Mouse (Mus musculus): ENCODE measurements around the gene Dlk1.

The Dlk1 gene

DNA sequence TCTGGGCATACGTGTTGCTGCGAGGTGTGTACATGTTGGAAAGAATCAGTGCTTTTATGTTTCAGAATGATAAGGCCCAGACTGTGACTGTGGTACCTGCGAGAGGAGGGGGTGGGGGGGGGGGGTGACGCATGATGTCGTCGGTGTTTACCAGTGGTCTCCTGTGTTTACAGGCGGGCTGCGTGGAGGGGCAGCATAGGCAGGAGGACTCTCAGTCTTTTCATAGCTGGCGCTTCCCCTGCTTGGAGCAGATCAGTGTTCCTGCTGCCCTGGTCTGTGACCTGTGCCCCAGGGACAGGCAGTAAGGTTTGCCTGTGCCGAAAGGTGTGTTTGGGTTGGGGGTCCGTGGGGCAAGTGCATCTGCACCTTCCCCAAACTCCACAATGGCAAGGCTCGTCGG is at the start of gene Dlk1:
TSS of gene Dlk1 (plus strand) at position 232 of the 400 bp plus-strand sequence.
- no peak for DNase-seq

DNA sequence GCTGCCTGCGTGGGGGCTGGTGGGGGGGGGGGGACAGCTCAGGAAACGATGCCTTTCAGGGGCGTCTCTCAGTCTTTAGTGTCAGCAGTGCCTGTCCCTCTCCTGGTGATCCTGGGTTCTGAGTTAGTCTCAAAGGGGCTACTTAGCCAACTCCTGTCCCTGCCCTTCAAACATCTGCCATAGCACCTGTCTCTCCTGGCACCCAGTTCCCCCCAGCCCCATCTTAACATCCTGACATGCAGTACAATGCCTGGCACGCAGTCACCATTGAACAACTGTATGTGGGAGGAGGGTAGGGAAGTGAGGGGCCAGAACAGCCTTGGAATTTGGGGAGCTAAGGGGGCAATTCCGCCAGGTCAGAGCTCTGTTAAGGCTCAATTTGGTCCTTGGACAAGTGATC is 49.7 kb upstream of the Dlk1 start:
- no peak for DNase-seq

DNA sequence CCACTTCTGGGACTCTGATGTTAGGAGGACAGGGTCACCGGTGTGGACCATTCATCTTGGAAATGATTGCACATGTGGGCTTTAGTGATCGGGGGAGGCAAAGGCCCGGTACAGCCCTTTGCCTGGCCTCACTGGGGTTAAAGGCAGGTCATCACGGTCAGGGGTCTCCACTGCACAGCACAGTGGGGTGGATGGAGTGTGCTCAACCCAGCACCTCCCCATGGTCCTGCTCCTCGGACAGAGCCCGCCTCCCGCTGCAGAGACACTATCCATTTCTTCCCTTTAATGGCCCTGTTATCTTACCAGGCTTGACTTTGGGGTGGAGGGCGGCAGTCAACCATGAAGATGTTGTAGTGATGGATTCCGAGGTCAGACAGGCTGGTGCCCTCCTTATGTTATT is 48.9 kb upstream of the Dlk1 start:
- DNase-seq: no peak

DNA sequence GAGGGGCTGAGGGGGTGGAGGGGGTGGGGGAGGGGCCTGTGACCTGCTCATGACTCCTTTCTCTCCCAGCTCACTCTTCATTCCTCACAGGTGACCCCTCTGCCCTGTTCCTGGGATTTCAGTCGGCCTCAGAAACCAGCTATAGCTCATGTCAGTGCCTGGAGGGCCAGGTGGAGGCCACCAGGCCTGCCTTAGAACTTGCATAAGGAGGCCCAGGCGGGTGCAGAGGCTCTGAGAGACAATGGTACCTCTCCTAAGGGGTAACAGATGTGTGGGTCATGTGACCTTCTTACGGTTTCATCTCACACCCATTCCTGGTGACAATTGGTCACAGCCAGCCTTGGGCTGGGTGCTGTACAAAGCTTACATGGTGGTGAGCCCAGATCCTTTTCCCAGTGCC is 46.6 kb upstream of the Dlk1 start:
- no peak for DNase-seq

DNA sequence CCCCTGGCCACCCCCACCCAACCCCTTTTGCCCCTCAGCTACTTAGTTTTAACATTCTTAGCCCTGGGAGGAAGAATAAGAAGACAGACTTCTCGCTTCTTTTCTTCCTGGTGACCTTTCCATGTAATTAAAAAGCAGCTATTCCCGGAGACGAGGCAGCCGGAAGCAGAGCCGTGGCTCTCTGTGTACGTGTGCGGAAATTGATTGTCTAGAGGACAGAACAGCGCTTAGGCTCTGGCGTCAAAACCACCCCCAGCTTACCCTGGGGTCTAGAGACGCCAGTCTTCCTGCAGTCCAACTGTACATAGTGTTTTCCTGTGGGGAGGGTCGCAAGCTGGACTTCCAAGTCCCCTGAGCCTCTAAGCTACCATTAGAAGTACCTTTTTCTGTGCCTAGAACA is 41.9 kb upstream of the Dlk1 start:
- no peak for DNase-seq

DNA sequence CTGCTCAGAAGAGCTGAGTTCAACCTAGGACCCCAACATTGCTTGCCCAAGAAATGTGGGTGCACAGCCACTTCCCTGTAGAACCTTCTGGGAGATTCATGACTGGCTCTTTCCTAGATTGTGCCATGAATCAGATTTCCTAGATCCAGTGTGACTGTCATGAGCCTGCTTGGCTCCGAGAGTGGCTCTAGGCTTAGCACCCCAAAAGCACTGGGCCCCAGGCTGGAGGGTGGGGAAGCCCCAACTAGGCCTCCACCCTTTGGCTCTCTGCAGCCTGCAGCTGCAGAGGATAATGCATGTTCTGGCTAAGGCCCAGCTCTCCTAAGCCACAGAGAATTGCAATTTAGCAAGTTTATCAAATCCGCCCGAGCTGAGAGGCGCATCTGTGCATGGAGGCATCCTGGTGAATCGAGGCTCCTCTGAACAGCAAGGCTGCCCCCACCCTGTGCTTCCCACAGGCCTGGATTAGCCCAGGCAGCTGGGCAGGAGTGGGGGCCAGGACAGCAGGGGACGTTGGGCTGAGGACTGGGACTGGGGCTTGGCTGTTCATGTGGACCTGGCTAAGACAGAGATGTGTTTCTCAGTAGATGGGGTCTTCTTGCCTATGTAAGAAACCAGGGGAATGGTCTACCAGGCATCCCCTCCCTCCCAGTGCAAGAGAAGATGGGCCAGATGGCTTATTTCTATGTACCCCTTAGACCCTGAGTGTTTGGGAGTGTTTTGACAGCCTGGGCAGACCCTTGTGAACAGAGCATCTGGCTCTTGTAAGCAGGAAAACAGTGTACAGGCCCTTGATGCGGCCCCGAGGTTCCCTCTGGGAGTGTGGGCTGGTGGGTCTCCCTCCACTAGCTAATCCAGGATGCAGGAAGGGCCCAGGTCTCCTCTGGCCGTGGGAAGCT is 41.2 kb upstream of the Dlk1 start:
- DNase-seq: no peak

DNA sequence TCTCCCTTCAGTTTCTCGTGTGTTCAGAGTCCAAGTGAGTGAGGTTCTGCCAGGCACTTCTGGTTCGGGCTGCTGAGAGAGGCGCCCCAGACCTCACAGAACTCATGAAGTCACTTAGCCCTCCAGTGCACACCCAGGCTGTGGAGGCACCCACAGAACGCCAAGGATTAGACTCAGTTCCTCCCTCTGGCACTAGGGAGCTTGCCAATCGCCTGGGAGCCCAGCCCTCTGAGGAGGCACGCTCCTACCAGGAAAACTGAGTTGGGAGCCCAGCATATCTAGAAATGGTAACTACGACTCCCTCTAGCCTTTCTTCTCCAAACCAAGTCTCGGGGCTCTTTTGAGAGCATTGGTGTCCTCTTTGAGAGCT is 40.6 kb upstream of the Dlk1 start:
- DNase-seq: no peak

DNA sequence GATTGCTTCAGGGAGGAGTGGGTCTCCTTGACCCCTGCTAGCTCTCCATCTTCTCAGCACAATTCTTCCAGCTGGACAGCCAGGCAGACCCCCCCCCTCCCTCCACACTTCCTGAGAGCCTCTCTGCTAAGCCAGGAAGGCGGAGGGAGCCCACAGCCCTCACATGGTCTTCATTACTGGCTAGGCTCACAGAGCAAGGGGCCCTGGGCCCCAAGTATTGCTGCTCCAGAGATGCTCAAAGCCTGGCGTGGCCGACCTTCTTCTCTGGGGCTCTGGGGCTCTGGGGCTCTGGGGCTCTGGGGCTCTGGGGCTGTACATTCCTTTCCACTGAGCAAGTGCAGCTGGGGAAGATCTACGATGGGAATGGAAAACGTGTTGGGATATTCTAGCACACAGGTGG is 39.9 kb upstream of the Dlk1 start:
- no peak for DNase-seq

DNA sequence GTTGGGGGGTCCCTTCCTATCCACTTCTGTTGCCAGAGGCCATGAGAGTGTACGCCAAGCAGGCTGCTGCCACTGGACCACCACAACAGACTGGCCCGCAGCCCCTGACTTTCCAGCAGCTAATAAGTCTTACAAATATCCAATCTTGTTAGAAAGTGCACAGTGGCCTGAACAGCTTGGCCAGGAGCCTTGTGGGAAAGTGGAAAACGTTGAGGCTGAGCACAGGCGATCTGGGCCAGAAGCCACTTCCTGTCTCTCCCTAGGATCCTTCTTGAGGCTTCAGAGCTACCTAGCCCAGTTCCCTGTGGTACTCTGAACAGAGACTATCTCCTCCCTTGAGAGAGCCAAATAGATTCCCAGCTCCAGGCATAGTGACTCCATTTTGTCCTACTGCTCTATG is 39.3 kb upstream of the Dlk1 start:
- DNase-seq: no peak

DNA sequence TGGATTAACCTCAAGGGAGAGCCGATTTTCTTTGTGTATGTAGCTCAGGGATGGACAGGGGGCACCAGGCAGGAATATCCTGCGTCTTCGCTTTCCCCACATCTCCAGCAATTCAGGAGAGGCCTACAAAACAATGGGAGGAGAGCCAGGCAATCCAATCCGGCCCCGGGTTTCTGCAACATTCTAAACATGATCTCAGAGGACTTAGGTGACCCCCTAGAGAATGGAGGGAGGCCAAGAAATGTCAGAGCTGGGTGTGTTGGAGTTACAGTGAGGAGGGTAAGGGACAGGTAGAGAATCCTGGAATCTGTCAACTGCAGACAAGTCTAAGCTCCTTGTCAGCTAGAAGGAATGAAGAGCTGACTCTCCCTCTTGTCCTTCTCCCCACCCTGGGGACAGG is 35.9 kb upstream of the Dlk1 start:
- DNase-seq: no peak

DNA sequence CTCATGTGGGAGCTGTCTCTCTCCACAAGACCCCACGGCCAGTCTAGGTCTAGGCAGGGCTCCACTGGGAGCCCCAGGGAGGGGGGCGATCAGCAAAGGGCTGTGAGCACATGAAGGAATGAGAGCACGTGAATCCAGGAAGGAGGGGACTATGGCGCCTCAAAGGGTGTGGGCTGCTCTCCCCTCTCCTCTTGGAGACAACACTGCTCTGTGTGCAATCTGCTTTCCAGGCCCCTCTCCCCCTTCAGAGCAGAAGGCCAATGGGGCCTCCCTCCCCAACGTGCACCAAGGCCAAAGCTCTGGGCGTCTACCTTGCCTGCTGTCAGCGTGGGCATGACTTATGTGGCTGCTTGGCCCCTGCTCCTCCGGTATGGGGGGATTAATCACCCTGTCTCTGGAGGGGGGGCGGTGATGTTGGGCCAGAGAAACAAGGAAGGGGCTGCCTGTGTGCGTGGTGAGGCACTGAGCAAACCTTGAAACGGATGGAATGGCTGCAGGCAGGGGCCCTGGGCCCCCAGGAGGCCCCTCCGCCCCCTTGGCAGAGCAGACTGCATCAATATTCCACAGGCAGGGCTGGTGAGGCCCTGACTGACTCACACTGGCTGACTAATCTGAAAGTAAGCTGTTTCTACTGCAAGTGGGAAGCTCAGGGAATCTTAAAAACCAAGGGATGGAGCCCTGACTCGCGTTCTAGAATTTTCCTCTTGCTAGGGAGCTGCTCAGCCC is 35.0 kb upstream of the Dlk1 start:
- DNase-seq: no peak

DNA sequence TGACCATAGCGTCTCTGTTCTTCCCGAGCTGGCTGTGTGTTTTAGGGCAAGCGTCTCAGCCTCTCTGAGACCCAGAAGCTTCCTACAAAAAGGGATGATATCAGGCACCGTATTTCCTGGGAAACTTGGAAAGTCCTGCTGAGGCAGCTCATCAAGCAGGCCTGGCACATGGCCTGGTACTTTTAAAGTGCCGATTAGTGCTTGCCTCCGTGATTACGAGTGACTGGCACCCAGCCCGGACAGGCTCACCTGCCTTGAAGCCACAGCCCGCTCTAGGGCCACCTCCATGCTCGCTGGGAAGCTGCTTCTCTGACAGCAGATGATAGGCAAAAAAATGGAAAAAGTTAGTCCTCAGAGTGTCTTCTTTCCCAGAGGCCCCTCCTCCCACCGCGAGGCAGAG is 32.6 kb upstream of the Dlk1 start:
- DNase-seq: no peak

DNA sequence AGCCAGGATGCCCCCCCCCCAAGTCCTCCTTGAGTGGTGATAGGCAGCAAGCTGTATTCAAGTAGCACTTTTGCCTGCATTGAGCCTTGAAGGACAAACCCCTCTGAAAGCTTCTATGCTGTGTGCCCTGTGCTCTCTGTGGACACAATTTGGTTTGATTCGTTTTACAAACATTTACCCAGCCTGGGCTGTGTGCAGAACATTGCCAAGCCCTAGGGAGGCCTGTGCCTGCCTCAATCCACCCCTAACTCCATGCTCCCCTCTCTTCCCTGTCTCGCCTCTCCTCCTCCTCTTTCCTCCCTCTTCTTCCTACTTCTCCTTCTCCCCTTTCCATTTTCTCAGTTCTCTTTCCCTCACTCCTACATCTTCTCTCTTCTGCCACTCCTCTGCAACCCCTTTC is 29.5 kb upstream of the Dlk1 start:
- DNase-seq: no peak

DNA sequence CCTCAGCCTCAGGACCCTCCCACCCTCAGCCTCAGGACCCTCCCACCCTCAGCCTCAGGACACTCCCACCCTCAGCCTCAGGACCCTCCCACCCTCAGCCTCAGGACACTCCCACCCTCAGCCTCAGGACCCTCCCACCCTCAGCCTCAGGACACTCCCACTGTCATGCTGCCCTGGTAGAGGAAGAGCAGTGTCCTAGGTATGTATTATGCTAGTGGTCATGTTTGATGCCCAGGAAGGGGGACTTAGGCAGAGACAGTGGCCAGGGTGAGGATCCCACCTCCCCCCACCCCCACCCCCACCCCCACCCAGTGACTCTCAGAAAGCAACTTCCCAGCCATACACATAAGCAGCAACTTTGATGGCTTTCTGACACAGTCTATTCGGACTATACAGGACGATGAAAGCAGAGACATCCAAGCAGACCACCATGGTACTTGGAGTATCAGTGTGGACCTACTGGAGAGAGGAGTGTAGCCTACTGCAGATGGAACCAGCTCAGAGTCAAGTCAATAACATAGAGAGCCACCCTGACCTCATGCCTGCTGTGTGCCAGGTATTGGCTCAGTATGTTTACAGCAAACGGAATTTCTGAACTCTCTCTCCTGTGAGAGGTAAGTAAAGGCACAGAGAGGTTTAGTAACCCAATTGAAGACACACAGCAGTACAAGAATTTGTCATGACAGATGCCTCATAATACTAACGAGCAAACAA is 28.8 kb upstream of the Dlk1 start:
- no peak for DNase-seq

DNA sequence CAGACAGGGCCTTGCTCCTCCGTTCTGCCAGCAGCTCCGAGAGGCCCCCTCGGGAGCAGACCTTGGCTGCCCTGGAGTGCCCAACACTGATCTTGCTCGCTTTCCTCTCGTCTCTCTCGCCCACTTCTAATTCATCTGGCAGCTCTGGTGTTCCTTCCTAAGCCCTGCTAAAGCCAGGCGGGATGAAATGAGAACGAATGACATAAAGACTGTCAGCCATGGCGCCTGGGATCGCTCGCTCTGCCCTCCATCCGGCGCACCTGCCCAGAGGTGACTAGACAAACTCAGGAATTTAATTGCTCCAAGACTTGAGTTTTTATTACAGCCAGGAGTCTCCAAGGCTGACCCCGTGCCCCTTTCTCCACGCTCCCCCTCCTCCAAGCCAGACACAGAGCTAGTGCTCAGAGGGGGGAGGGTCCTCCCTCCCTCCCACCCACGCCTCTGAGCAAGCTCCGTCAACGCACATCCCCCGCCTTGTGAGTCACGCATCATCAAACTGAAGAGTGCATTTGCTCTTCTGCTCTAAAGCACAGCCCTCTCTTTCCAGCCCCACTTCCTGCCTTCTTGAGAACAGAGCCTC is 27.8 kb upstream of the Dlk1 start:
- DNase-seq: no peak

DNA sequence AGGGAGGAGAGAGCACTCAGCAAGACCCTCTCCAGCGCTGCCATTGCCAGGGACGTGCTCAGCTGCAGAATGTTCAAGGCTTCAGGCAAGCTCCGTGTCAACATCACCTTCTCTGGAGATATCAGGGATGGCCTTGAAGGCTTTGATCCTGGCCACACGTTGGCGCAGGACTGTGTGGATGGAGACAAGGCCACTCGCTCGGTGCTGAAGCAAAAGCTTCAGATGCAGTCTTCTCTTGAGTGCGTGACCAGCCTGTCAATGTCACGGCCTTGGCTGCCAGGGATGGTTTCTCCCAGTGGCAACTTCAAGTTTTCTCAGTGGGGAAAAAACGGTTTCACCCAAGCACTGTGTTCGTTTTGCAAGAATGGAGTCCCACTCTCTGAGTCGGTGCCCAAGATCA is 26.6 kb upstream of the Dlk1 start:
- no peak for DNase-seq

DNA sequence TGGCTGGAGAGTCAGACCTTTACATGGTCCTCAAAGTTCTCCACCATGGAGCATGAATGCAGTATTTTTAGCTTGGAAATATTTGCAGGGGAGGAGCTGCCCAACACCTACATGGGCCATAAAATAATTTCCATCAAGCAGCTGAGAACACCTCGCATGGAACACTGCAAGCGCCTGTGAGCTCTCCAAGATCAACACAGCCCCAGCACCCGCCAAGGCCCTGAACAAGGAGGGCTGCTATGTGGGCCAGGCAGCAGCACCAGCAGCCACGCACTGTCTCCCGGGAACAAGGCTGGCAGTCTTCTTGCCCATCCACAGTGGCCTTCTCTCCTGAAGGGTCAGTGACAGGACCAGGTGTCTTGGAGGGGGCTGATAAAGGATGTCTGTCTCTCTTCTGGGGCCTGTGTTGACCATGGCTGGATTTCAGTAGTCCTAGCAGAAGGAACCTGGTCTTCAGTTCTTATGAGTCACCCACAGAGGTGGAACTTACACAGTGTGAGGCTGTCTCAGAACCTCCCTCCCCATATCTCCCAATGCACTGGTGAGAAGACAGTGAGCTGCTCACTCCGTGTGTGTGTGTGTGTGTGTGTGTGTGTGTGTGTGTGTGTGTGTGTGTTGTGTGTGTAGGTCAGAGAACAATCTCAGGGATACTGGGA is 20.0 kb upstream of the Dlk1 start:
- DNase-seq: no peak

DNA sequence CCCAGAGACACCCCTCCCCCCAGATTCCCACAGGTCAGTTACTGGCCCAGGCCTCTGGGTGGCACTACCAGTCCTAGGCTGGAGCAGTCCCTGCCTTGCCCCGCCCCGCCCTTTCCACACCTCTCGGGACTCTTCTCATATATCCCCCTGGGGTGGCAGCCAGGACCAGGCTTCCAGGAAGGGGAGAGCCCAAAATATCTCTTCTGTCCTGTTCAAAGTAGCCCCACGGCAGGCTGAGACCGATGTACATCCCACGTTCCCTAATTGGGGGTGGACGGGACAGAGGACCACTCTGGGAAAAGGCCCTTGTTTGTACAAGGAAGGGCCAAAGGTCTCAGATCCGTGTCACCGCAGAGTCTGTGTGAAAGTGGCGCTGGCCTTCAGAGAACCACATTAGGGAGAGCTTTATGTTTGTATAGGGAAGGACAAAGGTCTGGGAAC is 16.2 kb upstream of the Dlk1 start:
- no peak for DNase-seq

DNA sequence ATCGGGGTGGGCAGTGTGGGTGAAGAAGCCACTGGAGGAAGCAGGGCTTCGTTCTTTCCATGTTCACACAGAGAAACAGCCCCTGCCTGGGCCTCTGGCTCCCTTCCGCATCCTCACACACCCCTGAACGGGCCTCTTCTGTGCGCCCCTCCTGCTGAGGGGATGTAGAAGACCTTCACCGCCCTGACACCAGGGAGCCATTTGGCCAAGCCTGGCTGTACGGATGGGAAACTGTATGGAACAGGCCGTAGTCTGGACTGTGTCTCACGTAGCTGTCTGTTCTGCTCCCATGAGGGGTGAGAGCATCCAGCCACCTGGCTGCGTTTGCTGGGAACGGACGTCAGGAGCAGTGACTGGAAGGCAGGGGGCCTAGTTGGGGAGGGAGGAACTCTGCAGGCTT is 15.8 kb upstream of the Dlk1 start:
- DNase-seq: no peak

DNA sequence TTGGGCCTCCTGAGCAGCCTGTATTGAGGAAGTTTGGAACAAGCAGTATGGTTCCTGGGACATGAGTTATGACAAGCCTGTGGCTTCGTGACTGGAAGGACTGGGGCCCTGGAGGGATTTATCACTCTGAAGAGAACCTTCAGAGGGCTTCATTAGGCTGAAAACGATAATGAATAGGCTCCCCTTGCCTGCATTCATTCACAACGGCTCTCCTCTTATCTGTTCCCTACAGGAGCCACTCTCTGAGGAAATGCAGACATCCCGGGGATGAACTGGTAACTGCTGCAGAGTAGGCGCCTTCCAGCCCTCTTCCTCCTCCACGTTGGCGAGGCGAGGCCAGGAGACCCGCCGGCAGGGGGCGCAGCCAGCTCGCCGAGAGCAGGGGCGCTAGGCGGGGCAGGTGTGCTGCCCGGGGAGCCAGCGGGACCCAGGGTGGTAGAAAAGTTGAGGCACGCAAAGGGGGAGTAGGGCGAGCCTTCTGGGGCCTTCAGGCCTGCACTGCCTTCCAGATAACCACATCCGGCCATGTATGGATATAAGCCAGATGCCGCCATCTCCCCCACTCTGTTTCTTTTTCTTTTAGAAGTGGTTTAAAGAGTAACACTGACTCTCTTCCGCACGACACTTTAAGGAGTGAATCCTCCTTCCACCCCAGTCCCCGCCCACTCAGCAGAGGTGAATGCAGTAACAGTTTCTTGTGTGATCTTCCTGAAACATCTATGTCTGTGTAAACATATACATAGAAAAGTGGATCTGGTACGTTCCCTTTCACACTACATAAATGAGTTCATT is 14.9 kb upstream of the Dlk1 start:
- peak; percentile 76 for DNase-seq

DNA sequence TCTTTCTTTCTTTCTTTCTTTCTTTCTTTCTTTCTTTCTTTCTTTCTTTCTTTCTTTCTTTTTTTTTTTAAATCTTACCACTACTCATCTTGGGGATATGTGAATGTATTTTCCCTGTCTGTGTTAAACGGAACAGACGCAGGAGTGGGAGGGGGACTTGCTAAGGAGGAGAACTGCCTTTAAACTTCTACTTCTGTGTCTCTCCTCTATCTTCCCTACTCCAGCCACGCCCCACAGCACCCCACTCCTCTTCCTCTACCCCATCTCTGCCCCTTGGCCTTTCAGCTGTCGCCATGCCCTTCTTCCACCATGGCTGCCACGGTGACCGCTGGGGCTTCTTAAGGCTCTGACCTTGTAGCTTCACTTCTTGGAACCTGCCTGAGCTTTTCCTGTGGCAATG is 14.2 kb upstream of the Dlk1 start:
- no peak for DNase-seq

DNA sequence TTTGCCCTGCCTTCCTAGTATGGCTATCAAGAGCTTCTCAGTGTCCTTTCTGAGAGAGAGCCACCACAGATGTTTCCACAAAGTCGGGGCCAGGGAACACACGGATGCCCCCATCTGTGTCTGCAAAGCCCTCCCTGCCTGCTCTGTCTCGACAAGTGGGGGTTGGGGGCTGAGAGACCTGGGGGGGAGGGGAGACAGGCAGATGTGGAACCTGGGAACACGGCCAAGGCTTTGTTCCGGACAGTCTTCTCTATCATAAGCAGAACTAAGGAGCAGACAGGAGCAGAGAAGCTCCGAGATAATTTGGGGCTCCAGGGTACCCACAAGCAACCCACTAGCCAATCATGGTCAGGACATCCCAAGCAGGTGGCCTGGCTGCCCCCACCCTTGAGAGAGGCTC is 12.6 kb upstream of the Dlk1 start:
- no peak for DNase-seq
